Mouse (Mus musculus): ENCODE results near the gene Unc45b. TPM values are rescaled to one million over a fixed set of nuclear protein-coding genes. Genes with fewer than 3 reads are reported as not detected.

Unc45b gene
- polyA plus RNA-seq, 1 experiment: 1.0 TPM

- H3K27me3 ChIP-seq (ENCODE audit: control insufficient read depth, insufficient read depth, low read length): no peaks in the 10 kb centered on the region
- WGBS: 26% methylated on average over 7 of the region's 7 CpGs
- no peak within 1 kb of the TSS for H3K27ac ChIP-seq (ENCODE audit: insufficient read depth, low read depth, low read length)
- TF ChIP-seq CTCF (IDR thresholded peaks at IDR 0.05; ENCODE audit: extremely low read depth, insufficient read length, insufficient replicate concordance, low read depth, low read length): no peak
- no peak for TF ChIP-seq POLR2A (IDR thresholded peaks at IDR 0.05; ENCODE audit: low read depth, low read length)
- no peaks in the 10 kb centered on the region for H3K36me3 ChIP-seq (ENCODE audit: control insufficient read depth, insufficient read depth, low read length)
- peaks cover 2% of the 10 kb centered on the region; the same call in 1 of the 2 replicates for H3K4me1 ChIP-seq (ENCODE audit: control insufficient read depth, insufficient read depth, insufficient read length, low read length)
- no peak within 1 kb of the TSS for H3K4me3 ChIP-seq (ENCODE audit: low read depth, low read length)
Observed at GRCm38 (mm10) chr11:82891936-82892335, 18.4 kb upstream of the Unc45b start, which contains the start of gene Fndc8. Fndc8 (plus strand) TSS chr11:82892124.

DNA sequence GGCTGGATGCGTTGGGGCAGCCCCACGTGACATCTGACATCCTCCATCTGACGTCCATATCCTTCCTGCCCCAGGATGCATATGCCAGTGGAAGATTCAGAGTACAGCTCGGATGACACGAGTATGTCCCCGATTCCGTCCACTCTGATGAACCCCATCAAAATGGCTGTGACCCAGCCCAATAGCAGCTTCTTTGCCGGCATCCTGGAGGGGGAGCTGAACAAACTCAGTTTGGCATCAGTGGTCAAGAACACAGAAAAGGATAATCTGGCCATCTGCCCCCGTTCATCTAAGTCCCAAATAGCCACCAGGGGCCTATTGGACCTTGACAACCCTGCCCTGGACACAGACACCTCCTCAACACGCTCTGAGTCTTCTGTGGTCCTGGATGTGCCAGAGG, 12.9 kb upstream of the Unc45b start:
- no peaks in the 10 kb centered on the region for H3K4me1 ChIP-seq (ENCODE audit: control insufficient read depth, insufficient read depth, insufficient read length, low read length)
- WGBS: 89% methylated on average over 10 of the region's 10 CpGs
- no peaks in the 10 kb centered on the region for H3K27me3 ChIP-seq (ENCODE audit: control insufficient read depth, insufficient read depth, low read length)
- TF ChIP-seq POLR2A (IDR thresholded peaks at IDR 0.05; ENCODE audit: low read depth, low read length): no peak
- no peak for TF ChIP-seq CTCF (IDR thresholded peaks at IDR 0.05; ENCODE audit: extremely low read depth, insufficient read length, insufficient replicate concordance, low read depth, low read length)
- H3K36me3 ChIP-seq (ENCODE audit: control insufficient read depth, insufficient read depth, low read length): peaks cover 14% of the 10 kb centered on the region
- no peak overlapping the region for H3K27ac ChIP-seq (ENCODE audit: insufficient read depth, low read depth, low read length)
- no peak overlapping the region for H3K4me3 ChIP-seq (ENCODE audit: low read depth, low read length)

DNA sequence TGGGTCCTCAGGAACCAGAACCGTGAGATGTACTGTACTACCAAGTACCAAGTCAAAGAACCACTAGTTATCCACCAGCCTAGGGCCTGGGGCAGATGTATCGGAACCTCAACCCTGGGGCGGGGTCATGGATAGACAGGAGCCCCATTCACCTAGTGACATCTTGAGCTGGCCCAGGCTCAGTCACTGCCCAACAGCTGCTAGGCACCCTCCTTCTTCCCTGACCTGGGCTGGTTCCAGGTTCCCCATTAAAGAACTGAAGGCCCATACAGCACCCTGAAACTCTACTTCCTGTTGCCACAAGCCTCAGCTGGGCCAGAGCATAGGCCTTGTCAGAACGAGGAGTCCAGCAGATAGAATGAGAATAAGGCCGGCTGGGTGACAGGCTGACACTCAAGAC, 10.6 kb upstream of the Unc45b start:
- H3K4me3 ChIP-seq (ENCODE audit: low read depth, low read length): no peak overlapping the region
- H3K27me3 ChIP-seq (ENCODE audit: control insufficient read depth, insufficient read depth, low read length): no peaks in the 10 kb centered on the region
- no peak for TF ChIP-seq CTCF (IDR thresholded peaks at IDR 0.05; ENCODE audit: extremely low read depth, insufficient read length, insufficient replicate concordance, low read depth, low read length)
- TF ChIP-seq POLR2A (IDR thresholded peaks at IDR 0.05; ENCODE audit: low read depth, low read length): no peak
- no peak overlapping the region for H3K27ac ChIP-seq (ENCODE audit: insufficient read depth, low read depth, low read length)
- H3K4me1 ChIP-seq (ENCODE audit: control insufficient read depth, insufficient read depth, insufficient read length, low read length): no peaks in the 10 kb centered on the region
- WGBS: 88% methylated on average over 5 of the region's 5 CpGs
- peaks cover 26% of the 10 kb centered on the region for H3K36me3 ChIP-seq (ENCODE audit: control insufficient read depth, insufficient read depth, low read length)

DNA sequence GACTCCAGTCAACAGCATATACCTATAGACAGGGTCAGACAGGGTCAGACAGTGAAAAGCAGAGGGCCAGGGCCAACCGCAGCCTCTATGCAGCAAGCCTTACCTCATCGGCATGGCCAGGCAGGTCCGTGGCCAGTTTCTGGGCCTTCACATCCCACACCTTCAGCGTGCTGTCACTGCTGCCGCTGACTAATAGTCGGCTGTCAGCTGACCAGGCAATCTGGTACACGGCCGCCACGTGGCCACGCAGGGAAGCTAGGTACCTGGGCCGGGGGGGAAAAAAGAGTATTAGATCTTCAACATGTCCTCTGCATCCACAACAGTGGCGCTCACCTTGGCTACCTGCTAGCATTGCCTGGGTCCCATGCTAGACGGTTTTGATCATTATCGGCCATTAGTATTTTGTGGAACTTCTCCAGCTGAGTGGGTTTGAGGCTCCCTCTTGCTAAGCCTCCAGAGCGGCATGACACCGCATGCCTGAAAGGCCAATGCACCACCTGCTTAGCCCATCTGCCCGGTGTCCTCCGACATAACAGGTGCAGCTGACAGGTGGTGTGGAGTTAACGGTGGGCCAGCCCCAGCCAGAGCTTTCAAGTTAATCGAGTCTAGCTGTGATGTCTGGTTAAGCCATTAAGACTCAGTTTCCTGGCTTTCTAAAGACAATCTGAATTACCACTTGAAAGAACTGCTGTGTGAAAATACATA, 8.6 kb upstream of the Unc45b start:
- no peak overlapping the region for H3K4me3 ChIP-seq (ENCODE audit: low read depth, low read length)
- peaks cover 29% of the 10 kb centered on the region for H3K36me3 ChIP-seq (ENCODE audit: control insufficient read depth, insufficient read depth, low read length)
- WGBS: 94% methylated on average over 20 of the region's 20 CpGs
- no peaks in the 10 kb centered on the region for H3K27me3 ChIP-seq (ENCODE audit: control insufficient read depth, insufficient read depth, low read length)
- H3K4me1 ChIP-seq (ENCODE audit: control insufficient read depth, insufficient read depth, insufficient read length, low read length): no peaks in the 10 kb centered on the region
- no peak for TF ChIP-seq POLR2A (IDR thresholded peaks at IDR 0.05; ENCODE audit: low read depth, low read length)
- no peak for TF ChIP-seq CTCF (IDR thresholded peaks at IDR 0.05; ENCODE audit: extremely low read depth, insufficient read length, insufficient replicate concordance, low read depth, low read length)
- no peak overlapping the region for H3K27ac ChIP-seq (ENCODE audit: insufficient read depth, low read depth, low read length)

- Histone ChIP-seq H3K27ac (ENCODE audit: insufficient read depth, low read depth, low read length) (no peak overlapping the region), H3K4me1 (ENCODE audit: control insufficient read depth, insufficient read depth, insufficient read length, low read length) (peaks cover 3% of the 10 kb centered on the region), H3K27me3 (ENCODE audit: control insufficient read depth, insufficient read depth, low read length) (no peaks in the 10 kb centered on the region), H3K36me3 (ENCODE audit: control insufficient read depth, insufficient read depth, low read length) (peaks cover 29% of the 10 kb centered on the region), H3K4me3 (ENCODE audit: low read depth, low read length) (no peak overlapping the region)
- no peak for TF ChIP-seq POLR2A (IDR thresholded peaks at IDR 0.05; ENCODE audit: low read depth, low read length)
- TF ChIP-seq CTCF (IDR thresholded peaks at IDR 0.05; ENCODE audit: extremely low read depth, insufficient read length, insufficient replicate concordance, low read depth, low read length): no peak
- WGBS: 61% methylated on average over 8 of the region's 8 CpGs
Observed at GRCm38 (mm10) chr11:82904952-82905351, 5.4 kb upstream of the Unc45b start.

DNA sequence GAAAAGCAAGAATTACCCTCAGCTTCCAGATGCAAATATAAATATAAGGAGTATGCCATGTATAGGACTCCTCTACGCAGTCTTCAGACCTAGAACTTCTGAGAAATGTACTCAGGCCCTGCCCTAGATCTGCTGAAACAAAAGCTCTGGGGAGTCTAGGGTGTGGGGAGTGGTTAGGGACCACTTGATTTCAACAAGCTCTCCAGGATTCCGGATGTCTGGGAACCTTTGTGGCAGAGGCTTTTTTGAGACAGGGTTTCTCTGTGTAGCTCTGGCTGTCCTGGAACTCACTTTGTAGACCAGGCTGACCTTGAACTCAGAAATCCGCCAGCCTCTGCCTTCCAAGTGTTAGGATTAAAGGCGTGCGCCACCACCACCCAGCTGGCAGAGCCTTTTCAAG, 4.5 kb upstream of the Unc45b start:
- no peak overlapping the region for H3K4me3 ChIP-seq (ENCODE audit: low read depth, low read length)
- no peaks in the 10 kb centered on the region for H3K27me3 ChIP-seq (ENCODE audit: control insufficient read depth, insufficient read depth, low read length)
- H3K36me3 ChIP-seq (ENCODE audit: control insufficient read depth, insufficient read depth, low read length): peaks cover 24% of the 10 kb centered on the region
- H3K27ac ChIP-seq (ENCODE audit: insufficient read depth, low read depth, low read length): no peak overlapping the region
- WGBS: 89% methylated on average over 5 of the region's 5 CpGs
- TF ChIP-seq POLR2A (IDR thresholded peaks at IDR 0.05; ENCODE audit: low read depth, low read length) (no peak), CTCF (IDR thresholded peaks at IDR 0.05; ENCODE audit: extremely low read depth, insufficient read length, insufficient replicate concordance, low read depth, low read length) (no peak)
- H3K4me1 ChIP-seq (ENCODE audit: control insufficient read depth, insufficient read depth, insufficient read length, low read length): peaks cover 3% of the 10 kb centered on the region

DNA sequence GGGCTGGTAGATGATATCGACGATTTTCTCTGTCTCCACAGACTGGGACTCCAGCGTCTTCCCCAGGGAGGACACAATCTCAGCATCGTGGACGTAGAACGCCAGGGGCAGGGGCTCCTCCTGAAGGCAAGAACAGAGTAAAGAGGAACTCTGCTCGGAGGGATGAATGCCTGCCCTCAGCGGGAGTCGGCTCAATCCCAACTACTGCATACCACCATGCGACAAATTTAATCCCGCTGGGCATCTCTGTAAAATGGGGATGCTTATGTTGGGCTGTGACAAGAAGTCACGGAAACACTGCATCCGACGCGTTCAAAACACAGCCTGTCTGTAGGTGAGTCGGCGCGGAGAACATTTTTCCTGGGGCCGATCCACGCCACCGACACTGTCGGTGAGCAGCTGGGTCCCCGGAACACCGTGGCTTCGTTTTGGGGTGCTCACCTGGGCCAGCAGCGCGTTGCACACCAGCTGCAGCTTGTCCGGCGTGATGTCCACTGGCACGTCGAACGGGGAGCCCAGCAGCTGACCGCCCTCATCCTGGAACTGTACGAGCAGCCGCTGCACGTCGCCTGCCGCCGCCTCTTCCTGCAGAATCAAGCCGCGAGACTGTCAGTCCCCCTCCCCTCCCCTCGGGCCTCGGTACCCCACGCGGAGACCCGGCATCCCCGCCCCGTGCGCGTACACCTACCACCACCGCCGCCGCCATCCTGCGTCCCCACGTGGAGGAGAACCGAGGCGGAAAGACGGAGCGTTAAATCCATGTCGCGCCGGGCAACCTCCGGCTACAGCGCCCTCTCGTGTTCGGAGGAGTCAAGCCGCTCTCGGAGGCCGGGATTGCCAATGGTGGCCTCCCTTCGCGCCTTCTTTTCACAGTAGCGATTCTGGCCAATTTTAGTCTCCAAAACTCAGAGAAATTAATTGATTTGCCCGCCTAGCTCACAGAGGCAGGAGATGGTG, 2.4 kb upstream of the Unc45b start, which contains the start of gene Nle1:
TSS of gene Nle1 (minus strand) at position 761 of the 957 bp plus-strand sequence.
- Histone ChIP-seq H3K36me3 (ENCODE audit: control insufficient read depth, insufficient read depth, low read length) (peaks cover 13% of the 10 kb centered on the region; the same call in 1 of the 2 replicates), H3K4me3 (ENCODE audit: low read depth, low read length) (peak within 1 kb of the TSS; percentile 85), H3K27ac (ENCODE audit: insufficient read depth, low read depth, low read length) (no peak within 1 kb of the TSS), H3K27me3 (ENCODE audit: control insufficient read depth, insufficient read depth, low read length) (no peaks in the 10 kb centered on the region), H3K4me1 (ENCODE audit: control insufficient read depth, insufficient read depth, insufficient read length, low read length) (peaks cover 3% of the 10 kb centered on the region)
- 1% methylated on average over 73 of the region's 73 CpGs for WGBS
- peak; percentile 92 for TF ChIP-seq CTCF (IDR thresholded peaks at IDR 0.05; ENCODE audit: extremely low read depth, insufficient read length, insufficient replicate concordance, low read depth, low read length)
- no peak for TF ChIP-seq POLR2A (IDR thresholded peaks at IDR 0.05; ENCODE audit: low read depth, low read length)

Measured in small intestine, adult 2 months (tissue).